Mouse (Mus musculus) MEL (cell line): ENCODE results near the gene Zfp648. TPM values are rescaled to one million over a fixed set of nuclear protein-coding genes. Genes with fewer than 3 reads are reported as not detected.

Source experiments
- DNase-seq: peaks from one replicate; pipeline ENCODE4 v3.0.0; 2011; ENCODE audit warnings: low read depth, low spot score
- H3K27ac ChIP-seq: 2 replicates; pipeline ENCODE4 v1.5.1; 2012; ENCODE audit warnings: low read depth, mild to moderate bottlenecking, control low read depth, low read length, moderate library complexity; ENCODE audit not compliant: control insufficient read depth
- H3K27me3 ChIP-seq, 2 experiments: fragments of 150-350 bp in 1 of 2; sonication (generic) in 1 of 2; 2 replicates each; pipeline ENCODE4 v1.6.1; 2012; ENCODE audit warnings: low read length in 2 of 2, mild to moderate bottlenecking in 2 of 2, improper control_type of control experiment in 1 of 2, moderate library complexity in 1 of 2; ENCODE audit not compliant: insufficient read depth in 2 of 2, control insufficient read depth in 1 of 2
- H3K36me3 ChIP-seq, 2 experiments: 2 replicates each; pipeline ENCODE4 v1.6.1; 2012 to 2014; ENCODE audit warnings: low read length in 2 of 2, improper control_type of control experiment in 1 of 2, inconsistent platforms in 1 of 2, mild to moderate bottlenecking in 1 of 2; ENCODE audit not compliant: insufficient read depth in 2 of 2, control insufficient read depth in 1 of 2
- H3K4me1 ChIP-seq, 2 experiments: fragments of 150-350 bp in 1 of 2; sonication (generic) in 1 of 2; 2 replicates each; pipeline ENCODE4 v1.6.1; 2012; ENCODE audit warnings: low read length in 2 of 2, improper control_type of control experiment in 1 of 2, mild to moderate bottlenecking in 1 of 2; ENCODE audit not compliant: insufficient read depth in 2 of 2, control insufficient read depth in 1 of 2
- H3K4me3 ChIP-seq, 2 experiments: fragments of 150-350 bp in 1 of 2; sonication (generic) in 1 of 2; 2 replicates each; pipeline ENCODE4 v1.5.1; 2012; ENCODE audit warnings: low read depth in 2 of 2, low read length in 2 of 2, mild to moderate bottlenecking in 2 of 2, moderate library complexity in 2 of 2, control low read depth in 1 of 2, improper control_type of control experiment in 1 of 2; ENCODE audit not compliant: control insufficient read depth in 1 of 2, insufficient read depth in 1 of 2
- H3K79me2 ChIP-seq: 2 replicates; pipeline ENCODE4 v1.6.1; 2012; ENCODE audit warnings: mild to moderate bottlenecking, low read length, moderate library complexity; ENCODE audit not compliant: control insufficient read depth, poor library complexity, insufficient read depth
- H3K9ac ChIP-seq: 2 replicates; pipeline ENCODE4 v1.6.1; 2012; ENCODE audit warnings: low read depth, mild to moderate bottlenecking, control low read depth, low read length, moderate library complexity; ENCODE audit not compliant: control insufficient read depth, poor library complexity, severe bottlenecking
- H3K9me3 ChIP-seq: fragments of 150-350 bp; sonication (generic); replicated peaks from 2 replicates; pipeline ENCODE4 v1.6.1; 2012; ENCODE audit warnings: mild to moderate bottlenecking, low read length, improper control_type of control experiment, moderate library complexity; ENCODE audit not compliant: insufficient read depth
- BHLHE40 ChIP-seq: IDR thresholded peaks from 2 replicates; pipeline ENCODE4 v1.6.1; 2012; ENCODE audit warnings: low read depth, mild to moderate bottlenecking, inconsistent platforms, low read length, improper control_type of control experiment, borderline replicate concordance
- CHD1 ChIP-seq: IDR thresholded peaks from 2 replicates; pipeline ENCODE4 v1.6.1; 2012; ENCODE audit warnings: low read depth, mild to moderate bottlenecking, inconsistent platforms, low read length, improper control_type of control experiment
- ELF1 ChIP-seq: IDR thresholded peaks from 2 replicates; pipeline ENCODE4 v1.6.1; 2014; ENCODE audit warnings: low read depth, mild to moderate bottlenecking, inconsistent platforms, low read length, improper control_type of control experiment, moderate library complexity
- EP300 ChIP-seq, 2 experiments: IDR thresholded peaks; 2 replicates each; pipeline ENCODE4 v1.6.1; 2011; ENCODE audit warnings: improper control_type of control experiment in 2 of 2, low read length in 2 of 2, low read depth in 1 of 2, mild to moderate bottlenecking in 1 of 2
- ETS1 ChIP-seq: IDR thresholded peaks from 2 replicates; pipeline ENCODE4 v1.6.1; 2012; ENCODE audit warnings: low read depth, mild to moderate bottlenecking, inconsistent platforms, low read length, improper control_type of control experiment, moderate library complexity
- GABPA ChIP-seq: IDR thresholded peaks from 2 replicates; pipeline ENCODE4 v1.6.1; 2012; ENCODE audit warnings: low read depth, mild to moderate bottlenecking, inconsistent platforms, low read length, improper control_type of control experiment, moderate library complexity
- GATA1 ChIP-seq: IDR thresholded peaks from 2 replicates; pipeline ENCODE4 v1.6.1; 2011; ENCODE audit warnings: low read depth, low read length, improper control_type of control experiment
- KAT2A ChIP-seq: conservative IDR thresholded peaks from 2 replicates; pipeline ENCODE4 v1.6.1; 2012; ENCODE audit warnings: low read depth, low read length, improper control_type of control experiment, inconsistent platforms
- MAFK ChIP-seq: IDR thresholded peaks from 2 replicates; pipeline ENCODE4 v1.6.1; 2011; ENCODE audit warnings: low read depth, mild to moderate bottlenecking, low read length, improper control_type of control experiment, borderline replicate concordance
- MXI1 ChIP-seq: IDR thresholded peaks from 2 replicates; pipeline ENCODE4 v1.6.1; 2011; ENCODE audit warnings: mild to moderate bottlenecking, low read depth, low read length, improper control_type of control experiment
- NELFE ChIP-seq: IDR thresholded peaks from 2 replicates; pipeline ENCODE4 v1.6.1; 2011; ENCODE audit warnings: low read depth, low read length, improper control_type of control experiment
- NRF1 ChIP-seq: IDR thresholded peaks from 2 replicates; pipeline ENCODE4 v1.6.1; 2014; ENCODE audit warnings: low read depth, mild to moderate bottlenecking, inconsistent platforms, low read length, improper control_type of control experiment, moderate library complexity; ENCODE audit not compliant: poor library complexity, insufficient read depth, severe bottlenecking
- POLR2AphosphoS5 ChIP-seq: IDR thresholded peaks from 2 replicates; pipeline ENCODE4 v1.6.1; 2012; ENCODE audit warnings: low read depth, borderline replicate concordance, mild to moderate bottlenecking, inconsistent platforms, low read length, moderate library complexity, mixed read lengths
- RAD21 ChIP-seq: IDR thresholded peaks from 2 replicates; pipeline ENCODE4 v1.6.1; 2011; ENCODE audit warnings: mild to moderate bottlenecking, low read depth, low read length, improper control_type of control experiment
- RCOR1 ChIP-seq: IDR thresholded peaks from 2 replicates; pipeline ENCODE4 v1.6.1; 2012; ENCODE audit warnings: low read depth, mild to moderate bottlenecking, inconsistent platforms, low read length, improper control_type of control experiment
- TAL1 ChIP-seq: IDR thresholded peaks from 2 replicates; pipeline ENCODE4 v1.6.1; 2012; ENCODE audit warnings: mild to moderate bottlenecking, inconsistent platforms, low read length, moderate library complexity, mixed read lengths
- TBP ChIP-seq: IDR thresholded peaks from 2 replicates; pipeline ENCODE4 v1.8.0; 2011; ENCODE audit warnings: low read depth, low read length, improper control_type of control experiment
- USF2 ChIP-seq, 2 experiments: IDR thresholded peaks; 2 replicates each; pipeline ENCODE4 v1.6.1; 2011 to 2012; ENCODE audit warnings: improper control_type of control experiment in 2 of 2, low read length in 2 of 2, borderline replicate concordance in 1 of 2, inconsistent platforms in 1 of 2, low read depth in 1 of 2, mild to moderate bottlenecking in 1 of 2; ENCODE audit not compliant: insufficient read depth in 1 of 2
- ZKSCAN1 ChIP-seq: IDR thresholded peaks from 2 replicates; pipeline ENCODE4 v1.6.1; 2012; ENCODE audit warnings: low read depth, mild to moderate bottlenecking, inconsistent platforms, low read length, improper control_type of control experiment, moderate library complexity
- ZMIZ1 ChIP-seq: IDR thresholded peaks from 2 replicates; pipeline ENCODE4 v1.6.1; 2012; ENCODE audit warnings: low read depth, mild to moderate bottlenecking, inconsistent platforms, low read length, improper control_type of control experiment, moderate library complexity
- polyA plus RNA-seq, 2 experiments: library from polyadenylated mRNA; stranded (reverse) in 1 of 2; unstranded in 1 of 2; fragments of >175 nt in 1 of 2; fragments of >200 nt in 1 of 2; gene quantifications; 2 replicates each; pipeline versions ENCODE4 v1.2.1 to v1.2.4; 2012; ENCODE audit warnings: low replicate concordance in 2 of 2, low read depth in 1 of 2; ENCODE audit not compliant: insufficient read length in 2 of 2, insufficient read depth in 1 of 2, missing spikeins in 1 of 2
- total RNA-seq: library from RNA; depleted of rRNA; stranded (reverse); fragments of 300-350 nt; gene quantifications from 2 replicates; pipeline ENCODE4 v1.2.3, GENCODE M21; 2012

The Zfp648 gene
- total and polyA plus RNA-seq, 3 experiments, result not detected

- H3K27ac ChIP-seq, result no peak overlapping the region
These were observed 19.0 kb downstream of the Zfp648 start for GRCm38 (mm10) chr1:154219991-154220390.

GRCm38 (mm10) chr1:154220566-154220965 lies 19.6 kb downstream of the Zfp648 start:
- TF ChIP-seq KAT2A (no peak), GABPA (no peak), TBP (no peak), RCOR1 (no peak), TAL1 (no peak), ELF1 (no peak), GATA1 (no peak), NRF1 (no peak), ZKSCAN1 (no peak), MXI1 (no peak), ZMIZ1 (no peak), BHLHE40 (no peak), RAD21 (no peak), EP300 (IDR thresholded peaks at IDR 0.05; ENCODE audit: low read depth in 1 of 2, low read length in 2 of 2) (no peak), CHD1 (no peak), USF2 (IDR thresholded peaks at IDR 0.05; ENCODE audit: borderline replicate concordance in 1 of 2, insufficient read depth in 1 of 2, low read depth in 1 of 2, low read length in 2 of 2) (no peak), POLR2AphosphoS5 (no peak), MAFK (no peak)
- TF ChIP-seq, all 39 proteins: peak for 0
- no peaks in the 10 kb centered on the region for H3K36me3 ChIP-seq
- H3K9ac ChIP-seq, result no peak overlapping the region

More at GRCm38 (mm10) chr1:154219991-154220390, 19.0 kb downstream of the Zfp648 start:
- TF ChIP-seq ETS1, result no peak
- TF ChIP-seq NELFE, result no peak
- H3K79me2 ChIP-seq, result no peaks in the 10 kb centered on the region
- no peaks in the 10 kb centered on the region for H3K27me3 ChIP-seq
- H3K4me1 ChIP-seq, result no peaks in the 10 kb centered on the region
- DNase-seq, result no peak
- H3K4me3 ChIP-seq, result no peak overlapping the region
- H3K36me3 ChIP-seq, result no peaks in the 10 kb centered on the region
- H3K9me3 ChIP-seq, result no peaks in the 10 kb centered on the region
- H3K9ac ChIP-seq, result no peak overlapping the region

More at GRCm38 (mm10) chr1:154220566-154220965, 19.6 kb downstream of the Zfp648 start:
- Histone ChIP-seq H3K9me3 (no peaks in the 10 kb centered on the region), H3K4me3 (no peak overlapping the region), H3K27me3 (no peaks in the 10 kb centered on the region), H3K4me1 (no peaks in the 10 kb centered on the region), H3K27ac (no peak overlapping the region), H3K79me2 (no peaks in the 10 kb centered on the region)
- DNase-seq, result no peak
